Mouse (Mus musculus): Measurements from ENCODE around the gene Smc6.

Smc6 gene

GRCm38 (mm10) chr12:11286382-11286781 is 20.7 kb downstream of the Smc6 start:
- DNase-seq, result no peak

- no peak for DNase-seq
These were observed 35.2 kb downstream of the Smc6 start for GRCm38 (mm10) chr12:11300858-11301257.

GRCm38 (mm10) chr12:11306753-11307645 is 41.3 kb downstream of the Smc6 start:
- DNase-seq, result no peak

GRCm38 (mm10) chr12:11311106-11311505 is 45.4 kb downstream of the Smc6 start:
- DNase-seq, result no peak

GRCm38 (mm10) chr12:11313840-11314239 is 48.2 kb downstream of the Smc6 start:
- DNase-seq, result no peak

- no peak for DNase-seq
These were observed 52.0 kb downstream of the Smc6 start for GRCm38 (mm10) chr12:11317671-11318070.

GRCm38 (mm10) chr12:11324480-11324879 is 58.8 kb downstream of the Smc6 start:
- DNase-seq, result no peak

GRCm38 (mm10) chr12:11326483-11326882 is 60.8 kb downstream of the Smc6 start:
- no peak for DNase-seq

- peak in 1 of 2 experiments; percentile 55 for DNase-seq
These were observed 71.2 kb downstream of the Smc6 start for GRCm38 (mm10) chr12:11336845-11337244.

- DNase-seq, result no peak
These were observed 72.6 kb downstream of the Smc6 start for GRCm38 (mm10) chr12:11338251-11338650.

GRCm38 (mm10) chr12:11342020-11342600 is 76.4 kb downstream of the Smc6 start:
- no peak for DNase-seq

- DNase-seq, result no peak
These were observed 80.3 kb downstream of the Smc6 start for GRCm38 (mm10) chr12:11345963-11346362.

GRCm38 (mm10) chr12:11348423-11348822 is 82.7 kb downstream of the Smc6 start:
- DNase-seq, result no peak

GRCm38 (mm10) chr12:11349870-11350269 is 84.2 kb downstream of the Smc6 start:
- no peak for DNase-seq

GRCm38 (mm10) chr12:11350895-11351294 is 85.2 kb downstream of the Smc6 start:
- peak; percentile 12 to 66 for DNase-seq

- no peak for DNase-seq
These were observed 96.7 kb downstream of the Smc6 start for GRCm38 (mm10) chr12:11362435-11362834.

- no peak for DNase-seq
These were observed 99.2 kb downstream of the Smc6 start for GRCm38 (mm10) chr12:11364870-11365269.

- no peak for DNase-seq
These were observed 101.5 kb downstream of the Smc6 start for GRCm38 (mm10) chr12:11367099-11367765.

Data from spleen, adult 18-20 months (tissue).